Mouse (Mus musculus): ENCODE data around the gene Etv5. TPM values are rescaled to one million over a fixed set of nuclear protein-coding genes. Genes with fewer than 3 reads are reported as not detected.

Gene Etv5
- total and polyA plus RNA-seq, 3 experiments, result 2.6 to 4.5 (median 3.5) TPM

- TF ChIP-seq IRF4 (IDR thresholded peaks at IDR 0.05; ENCODE audit: low read depth, low read length) (no peak), RCOR1 (conservative IDR thresholded peaks at IDR 0.05; ENCODE audit: low read depth, low read length) (no peak), POLR2A (IDR thresholded peaks at IDR 0.05; ENCODE audit: low read depth, low read length) (no peak), CTCF (conservative IDR thresholded peaks at IDR 0.05 in 1 of 2, IDR thresholded peaks at IDR 0.05 in 1 of 2; ENCODE audit: low read depth in 2 of 2, low read length in 2 of 2) (no peak), NRF1 (IDR thresholded peaks at IDR 0.05; ENCODE audit: low read depth, low read length) (no peak), USF2 (conservative IDR thresholded peaks at IDR 0.05; ENCODE audit: low read depth, low read length) (no peak), SIN3A (IDR thresholded peaks at IDR 0.05; ENCODE audit: low read length) (no peak), MEF2A (IDR thresholded peaks at IDR 0.05; ENCODE audit: borderline replicate concordance, low read depth, low read length) (no peak), TBP (conservative IDR thresholded peaks at IDR 0.05; ENCODE audit: low read depth, low read length) (no peak), ZMIZ1 (IDR thresholded peaks at IDR 0.05; ENCODE audit: low read depth, low read length) (no peak)
- Histone ChIP-seq H3K27me3 (replicated peaks) (peaks cover 22% of the 10 kb centered on the region), H3K4me3 (replicated peaks in 1 of 3; ENCODE audit: low read depth in 2 of 3, low read length in 2 of 3, poor library complexity in 1 of 3) (no peak overlapping the region), H3K4me1 (ENCODE audit: control insufficient read depth in 1 of 2, insufficient read depth in 2 of 2) (peaks cover 3 to 21% of the 10 kb centered on the region in 2 experiments), H3K9ac (ENCODE audit: insufficient read depth, low read depth) (no peak overlapping the region), H3K36me3 (replicated peaks in 1 of 2; ENCODE audit: control insufficient read depth in 1 of 2, insufficient read depth in 1 of 2, low read length in 1 of 2) (no peaks in the 10 kb centered on the region), H3K9me3 (replicated peaks; ENCODE audit: low read length) (no peaks in the 10 kb centered on the region), H3K79me2 (replicated peaks; ENCODE audit: control insufficient read depth, extremely low read depth, insufficient read depth, poor library complexity, severe bottlenecking) (no peaks in the 10 kb centered on the region), H3K4me2 (ENCODE audit: insufficient read depth, low read depth, poor library complexity, severe bottlenecking) (no peak overlapping the region), H3K27ac (ENCODE audit: insufficient read depth, low read depth) (no peak overlapping the region)
- DNase-seq (ENCODE audit: extremely low read depth), result no peak
- dilution Hi-C loops (cut with MboI; ENCODE audit: extremely low pct_ligation_motif_present, extremely low pct_unique_long_range_greater_than_20kb, low sequenced_read_pairs) (no loop called here), in situ Hi-C loops (cut with MboI; ENCODE audit: low pct_ligation_motif_present, low pct_unique_long_range_greater_than_20kb, low sequenced_read_pairs) (no loop called here)
These were observed 22.7 kb upstream of the Etv5 start for GRCm38 (mm10) chr16:22462220-22462619.

- Histone ChIP-seq H3K79me2 (replicated peaks; ENCODE audit: control insufficient read depth, extremely low read depth, insufficient read depth, poor library complexity, severe bottlenecking) (no peaks in the 10 kb centered on the region), H3K4me1 (ENCODE audit: control insufficient read depth in 1 of 2, insufficient read depth in 2 of 2) (peaks cover 3 to 19% of the 10 kb centered on the region in 2 experiments), H3K4me3 (replicated peaks in 1 of 3; ENCODE audit: low read depth in 2 of 3, low read length in 2 of 3, poor library complexity in 1 of 3) (no peak overlapping the region), H3K27me3 (replicated peaks) (peaks cover 19% of the 10 kb centered on the region), H3K4me2 (ENCODE audit: insufficient read depth, low read depth, poor library complexity, severe bottlenecking) (no peak overlapping the region), H3K9me3 (replicated peaks; ENCODE audit: low read length) (no peaks in the 10 kb centered on the region), H3K9ac (ENCODE audit: insufficient read depth, low read depth) (no peak overlapping the region), H3K27ac (ENCODE audit: insufficient read depth, low read depth) (no peak overlapping the region), H3K36me3 (replicated peaks in 1 of 2; ENCODE audit: control insufficient read depth in 1 of 2, insufficient read depth in 1 of 2, low read length in 1 of 2) (no peaks in the 10 kb centered on the region)
- dilution Hi-C loops (cut with MboI; ENCODE audit: extremely low pct_ligation_motif_present, extremely low pct_unique_long_range_greater_than_20kb, low sequenced_read_pairs) (no loop called here), in situ Hi-C loops (cut with MboI; ENCODE audit: low pct_ligation_motif_present, low pct_unique_long_range_greater_than_20kb, low sequenced_read_pairs) (no loop called here)
- TF ChIP-seq KAT2A (IDR thresholded peaks at IDR 0.05; ENCODE audit: insufficient replicate concordance, low read length), result no peak
- no peak for TF ChIP-seq EP300 (IDR thresholded peaks at IDR 0.05; ENCODE audit: low read length)
- TF ChIP-seq GABPA (IDR thresholded peaks at IDR 0.05; ENCODE audit: insufficient replicate concordance, low read depth, low read length), result no peak
- no peak for TF ChIP-seq MAFK (IDR thresholded peaks at IDR 0.05; ENCODE audit: insufficient replicate concordance, low read length)
- no peak for TF ChIP-seq BHLHE40 (IDR thresholded peaks at IDR 0.05; ENCODE audit: low read depth, low read length)
- no peak for TF ChIP-seq USF1 (IDR thresholded peaks at IDR 0.05; ENCODE audit: low read depth, low read length)
- TF ChIP-seq NRF1 (IDR thresholded peaks at IDR 0.05; ENCODE audit: low read depth, low read length), result no peak
- TF ChIP-seq SMC3 (IDR thresholded peaks at IDR 0.05; ENCODE audit: low read depth, low read length), result no peak
- no peak for DNase-seq (ENCODE audit: extremely low read depth)
These were observed 22.2 kb upstream of the Etv5 start for GRCm38 (mm10) chr16:22461728-22462127.

Data from CH12.LX (cell line).